Mouse (Mus musculus) ES-Bruce4 (cell line): Measurements from ENCODE around the gene Ush2a.

ENCODE experiments used
- CTCF ChIP-seq: IDR thresholded peaks from one replicate; pipeline ENCODE4 v1.8.1; 2011; ENCODE audit warnings: low read depth, low read length
- EP300 ChIP-seq: IDR thresholded peaks from 2 replicates; pipeline ENCODE4 v1.6.1; 2011; ENCODE audit warnings: low read depth, low read length; ENCODE audit not compliant: insufficient read depth
- POLR2A ChIP-seq: IDR thresholded peaks from one replicate; pipeline ENCODE4 v1.8.1; 2011; ENCODE audit warnings: low read length; ENCODE audit not compliant: insufficient read depth

DNA sequence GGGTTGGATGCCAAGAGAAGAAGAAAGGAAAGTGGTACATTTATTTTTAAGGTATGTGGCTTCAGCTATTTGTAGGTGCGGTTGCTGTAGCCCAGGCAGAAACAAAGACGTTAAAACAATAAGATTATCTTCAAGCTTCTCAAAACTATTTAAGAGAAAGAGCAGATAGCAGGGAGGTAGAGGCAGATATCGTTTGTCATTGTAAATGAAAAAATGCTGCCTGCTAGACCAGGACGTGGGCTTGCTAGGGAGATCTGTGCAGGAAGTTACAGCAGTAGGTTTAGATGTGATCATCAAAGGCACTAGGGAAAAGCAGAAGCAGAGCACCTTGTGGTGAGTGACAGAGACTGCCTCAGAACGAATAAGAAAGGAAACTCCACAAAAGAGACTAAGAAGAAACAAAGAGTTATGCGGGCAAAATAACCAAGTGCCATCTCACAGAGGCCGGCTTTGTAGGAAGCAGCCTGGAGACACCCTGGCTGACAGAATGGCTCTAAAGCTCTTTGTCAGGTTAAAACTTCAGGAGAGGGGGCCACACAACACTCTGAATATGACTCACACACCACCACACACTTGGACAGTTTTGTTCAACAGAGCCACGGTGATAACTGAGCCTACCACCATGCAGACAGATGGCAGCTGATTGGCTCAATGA is 563.2 kb downstream of the Ush2a start:
- TF ChIP-seq CTCF = no peak
- TF ChIP-seq POLR2A = no peak
- no peak for TF ChIP-seq EP300
